Mouse (Mus musculus): Measurements from ENCODE around the gene 1700011M02Rik.
"Not testable (repeated sequence)": the region's sequence is repeated elsewhere in the genome, so short reads cannot be mapped to it uniquely, and the experiment has no call there.

DNA sequence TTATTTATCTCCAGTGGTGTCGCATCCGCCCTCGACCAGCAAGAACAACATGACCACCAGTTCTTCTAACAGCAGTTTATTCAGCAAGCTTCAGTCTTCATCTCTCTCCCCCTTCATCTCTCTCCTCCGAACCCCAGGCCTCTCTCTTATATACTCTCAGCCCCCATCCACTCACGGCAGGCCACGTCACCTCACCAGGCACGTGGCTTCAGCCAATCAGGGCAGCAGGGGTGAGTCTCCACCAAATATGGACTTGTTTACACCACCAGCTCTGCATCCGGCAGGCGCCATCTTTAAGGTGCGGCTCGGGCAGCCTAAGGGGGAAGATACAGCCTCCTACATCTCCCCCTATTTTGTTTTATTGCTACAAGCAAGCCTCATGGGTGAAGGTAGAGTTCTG, 41.4 kb downstream of the 1700011M02Rik start:
- not testable (repeated sequence) for TF ChIP-seq CTCF, EP300 (IDR thresholded peaks at IDR 0.05; ENCODE audit: low read depth)

All from liver, embryonic 14.5 days (tissue).